Mouse (Mus musculus) forebrain, embryonic 16.5 days (tissue): ENCODE measurements around the gene Gm9913. TPM values are rescaled to one million over a fixed set of nuclear protein-coding genes. Genes with fewer than 3 reads are reported as not detected.

Source experiments
- ATAC-seq: fragments of 200-750 bp; cut with Nextera tagmentation; 2 replicates; pipeline ENCODE4 v1.8.0; 2017; ENCODE audit warnings: mild to moderate bottlenecking, moderate library complexity
- H3K27ac ChIP-seq: fragments of 300-500 bp; sonication (generic); 2 replicates; pipeline ENCODE4 v1.5.1; 2014; ENCODE audit warnings: low read length, control low read depth
- H3K27me3 ChIP-seq: fragments of 300-500 bp; sonication (generic); replicated peaks from 2 replicates; pipeline ENCODE4 v1.6.1; 2014; ENCODE audit warnings: low read length; ENCODE audit not compliant: control insufficient read depth, insufficient read depth
- H3K36me3 ChIP-seq: fragments of 300-500 bp; sonication (generic); 2 replicates; pipeline ENCODE4 v1.6.1; 2014; ENCODE audit not compliant: control insufficient read depth, insufficient read depth
- H3K4me1 ChIP-seq: fragments of 300-500 bp; sonication (generic); replicated peaks from 2 replicates; pipeline ENCODE4 v1.6.1; 2014; ENCODE audit warnings: low read length; ENCODE audit not compliant: control insufficient read depth, insufficient read depth
- H3K4me2 ChIP-seq: fragments of 300-500 bp; sonication (generic); 2 replicates; pipeline ENCODE4 v1.6.1; 2014; ENCODE audit warnings: mild to moderate bottlenecking, low read length, control low read depth
- H3K4me3 ChIP-seq: fragments of 300-500 bp; sonication (generic); replicated peaks from 2 replicates; pipeline ENCODE4 v1.5.1; 2014; ENCODE audit warnings: mild to moderate bottlenecking, low read length, control low read depth
- H3K9ac ChIP-seq: fragments of 300-500 bp; sonication (generic); replicated peaks from 2 replicates; pipeline ENCODE4 v1.6.1; 2014; ENCODE audit warnings: low read depth, low read length, control low read depth
- H3K9me3 ChIP-seq: fragments of 300-500 bp; sonication (generic); 2 replicates; pipeline ENCODE4 v1.6.1; 2016; ENCODE audit warnings: low read length; ENCODE audit not compliant: control insufficient read depth
- WGBS: fragments of 180-500 bp; shearing (Covaris S2); extraction: QIAGEN DNeasy Blood & Tissue Kit; methylation state at CpG from one replicate; pipeline ENCODE4 v1.1.7; 2014; 5-methylcytosine and 5-hydroxymethylcytosine counted together
- polyA plus RNA-seq: library from polyadenylated mRNA; unstranded; fragments of >200 nt; fragmentation: Nextera tagmentation; extraction: Ambion mirVana; gene quantifications from 2 replicates; pipeline ENCODE4 v1.2.1, GENCODE M21; 2015

The Gm9913 gene
- polyA plus RNA-seq, 1 experiment from 2014 or later: 0.35 TPM

GRCm38 (mm10) chr2:125510752-125511151 lies 5.9 kb downstream of the Gm9913 start:
- Histone ChIP-seq H3K9ac (no peak overlapping the region), H3K27me3 (no peaks in the 10 kb centered on the region), H3K9me3 (no peaks in the 10 kb centered on the region), H3K27ac (no peak overlapping the region), H3K36me3 (no peaks in the 10 kb centered on the region), H3K4me1 (peaks cover 5% of the 10 kb centered on the region; the same call in 1 of the 2 replicates), H3K4me2 (no peak overlapping the region), H3K4me3 (no peak overlapping the region)
- no peak for ATAC-seq
- 77% methylated on average over 2 of the region's 2 CpGs for WGBS

- 74% methylated on average over 4 of the region's 4 CpGs for WGBS
- Histone ChIP-seq H3K9me3 (no peaks in the 10 kb centered on the region), H3K27me3 (no peaks in the 10 kb centered on the region), H3K4me3 (no peak overlapping the region), H3K27ac (no peak overlapping the region), H3K9ac (no peak overlapping the region), H3K4me1 (peaks cover under 1% of the 10 kb centered on the region; the same call in 1 of the 2 replicates), H3K36me3 (no peaks in the 10 kb centered on the region), H3K4me2 (no peak overlapping the region)
- no peak for ATAC-seq
Observed at GRCm38 (mm10) chr2:125511898-125512297, 7.0 kb downstream of the Gm9913 start.

- H3K4me1 ChIP-seq: no peaks in the 10 kb centered on the region
- H3K9me3 ChIP-seq: no peaks in the 10 kb centered on the region
- H3K27ac ChIP-seq: no peak overlapping the region
- H3K9ac ChIP-seq: no peak overlapping the region
- no peak overlapping the region for H3K4me3 ChIP-seq
- WGBS: 81% methylated on average over 4 of the region's 4 CpGs
- no peaks in the 10 kb centered on the region for H3K36me3 ChIP-seq
- no peaks in the 10 kb centered on the region for H3K27me3 ChIP-seq
- no peak for ATAC-seq
- no peak overlapping the region for H3K4me2 ChIP-seq
Observed at GRCm38 (mm10) chr2:125512544-125512943, 7.7 kb downstream of the Gm9913 start.

- WGBS: 67% methylated on average over 3 of the region's 3 CpGs
- no peaks in the 10 kb centered on the region for H3K27me3 ChIP-seq
- H3K4me2 ChIP-seq: no peak overlapping the region
- no peaks in the 10 kb centered on the region for H3K9me3 ChIP-seq
- ATAC-seq: no peak
- no peak overlapping the region for H3K27ac ChIP-seq
- no peak overlapping the region for H3K9ac ChIP-seq
- no peaks in the 10 kb centered on the region for H3K36me3 ChIP-seq
- no peaks in the 10 kb centered on the region for H3K4me1 ChIP-seq
- H3K4me3 ChIP-seq: no peak overlapping the region
Observed at GRCm38 (mm10) chr2:125514391-125514790, 9.5 kb downstream of the Gm9913 start.

- Histone ChIP-seq H3K27me3 (no peaks in the 10 kb centered on the region), H3K27ac (0 out of 2 replicates have a peak overlapping the region, but pooled peaks have one; percentile 6), H3K4me2 (no peak overlapping the region), H3K9ac (no peak overlapping the region), H3K4me3 (no peak overlapping the region), H3K36me3 (no peaks in the 10 kb centered on the region), H3K4me1 (no peaks in the 10 kb centered on the region), H3K9me3 (no peaks in the 10 kb centered on the region)
- 72% methylated on average over 12 of the region's 12 CpGs for WGBS
- ATAC-seq: peak; percentile 74
Observed at GRCm38 (mm10) chr2:125515291-125516057, 10.6 kb downstream of the Gm9913 start.

- Histone ChIP-seq H3K36me3 (no peaks in the 10 kb centered on the region), H3K4me1 (no peaks in the 10 kb centered on the region), H3K4me3 (no peak overlapping the region), H3K4me2 (no peak overlapping the region), H3K27me3 (no peaks in the 10 kb centered on the region), H3K27ac (no peak overlapping the region), H3K9ac (no peak overlapping the region), H3K9me3 (no peaks in the 10 kb centered on the region)
- no peak for ATAC-seq
- 45% methylated on average over 4 of the region's 4 CpGs for WGBS
Observed at GRCm38 (mm10) chr2:125516594-125516993, 11.7 kb downstream of the Gm9913 start.

- no peaks in the 10 kb centered on the region for H3K4me1 ChIP-seq
- H3K9me3 ChIP-seq: no peaks in the 10 kb centered on the region
- H3K27me3 ChIP-seq: no peaks in the 10 kb centered on the region
- ATAC-seq: no peak
- no peak overlapping the region for H3K4me2 ChIP-seq
- no peak overlapping the region for H3K4me3 ChIP-seq
- WGBS: 91% methylated on average over 2 of the region's 2 CpGs
- H3K36me3 ChIP-seq: no peaks in the 10 kb centered on the region
- H3K27ac ChIP-seq: no peak overlapping the region
- H3K9ac ChIP-seq: no peak overlapping the region
Observed at GRCm38 (mm10) chr2:125525484-125525883, 20.6 kb downstream of the Gm9913 start.

GRCm38 (mm10) chr2:125526566-125526965 lies 21.7 kb downstream of the Gm9913 start:
- H3K27me3 ChIP-seq: no peaks in the 10 kb centered on the region
- no peak overlapping the region for H3K9ac ChIP-seq
- H3K9me3 ChIP-seq: no peaks in the 10 kb centered on the region
- no peak for ATAC-seq
- no peak overlapping the region for H3K4me3 ChIP-seq
- no peaks in the 10 kb centered on the region for H3K36me3 ChIP-seq
- 81% methylated on average over 5 of the region's 5 CpGs for WGBS
- H3K4me2 ChIP-seq: no peak overlapping the region
- no peaks in the 10 kb centered on the region for H3K4me1 ChIP-seq
- H3K27ac ChIP-seq: no peak overlapping the region

GRCm38 (mm10) chr2:125530665-125531064 lies 25.8 kb downstream of the Gm9913 start:
- no peak overlapping the region for H3K4me3 ChIP-seq
- no peak for ATAC-seq
- no peak overlapping the region for H3K9ac ChIP-seq
- no peaks in the 10 kb centered on the region for H3K9me3 ChIP-seq
- 82% methylated on average over 6 of the region's 6 CpGs for WGBS
- H3K36me3 ChIP-seq: no peaks in the 10 kb centered on the region
- H3K27ac ChIP-seq: no peak overlapping the region
- H3K4me1 ChIP-seq: no peaks in the 10 kb centered on the region
- no peaks in the 10 kb centered on the region for H3K27me3 ChIP-seq
- H3K4me2 ChIP-seq: no peak overlapping the region
